Mouse (Mus musculus) hindbrain, embryonic 12.5 days (tissue): ENCODE results near the gene Magi1. TPM values are rescaled to one million over a fixed set of nuclear protein-coding genes. Genes with fewer than 3 reads are reported as not detected.
"Not testable (repeated sequence)": the region's sequence is repeated elsewhere in the genome, so short reads cannot be mapped to it uniquely, and the experiment has no call there.

ENCODE experiments used
- ATAC-seq: fragments of 200-750 bp; cut with Nextera tagmentation; 2 replicates; pipeline ENCODE4 v1.8.0; 2017; ENCODE audit warnings: moderate TSS enrichment; ENCODE audit not compliant: low FRiP score
- H3K27ac ChIP-seq: fragments of 300-500 bp; sonication (generic); 2 replicates; pipeline ENCODE4 v1.5.1; 2016; ENCODE audit warnings: mild to moderate bottlenecking
- H3K27me3 ChIP-seq: fragments of 300-500 bp; sonication (generic); 2 replicates; pipeline ENCODE4 v1.6.1; 2016; ENCODE audit warnings: mild to moderate bottlenecking
- H3K36me3 ChIP-seq: fragments of 300-500 bp; sonication (generic); 2 replicates; pipeline ENCODE4 v1.6.1; 2016; ENCODE audit warnings: mild to moderate bottlenecking
- H3K4me1 ChIP-seq: fragments of 300-500 bp; sonication (generic); 2 replicates; pipeline ENCODE4 v1.6.1; 2016
- H3K4me2 ChIP-seq: fragments of 300-500 bp; sonication (generic); replicated peaks from 2 replicates; pipeline ENCODE4 v1.6.1; 2016; ENCODE audit warnings: mild to moderate bottlenecking
- H3K4me3 ChIP-seq: fragments of 300-500 bp; sonication (generic); 2 replicates; pipeline ENCODE4 v1.5.1; 2016; ENCODE audit warnings: mild to moderate bottlenecking
- H3K9ac ChIP-seq: fragments of 300-500 bp; sonication (generic); 2 replicates; pipeline ENCODE4 v1.6.1; 2016; ENCODE audit warnings: mild to moderate bottlenecking, moderate library complexity
- H3K9me3 ChIP-seq: fragments of 300-500 bp; sonication (generic); replicated peaks from 2 replicates; pipeline ENCODE4 v1.6.1; 2016; ENCODE audit warnings: mild to moderate bottlenecking
- WGBS: fragments of 180-500 bp; shearing (Covaris S2); methylation state at CpG from one replicate; pipeline ENCODE4 v1.1.7; 2016; 5-methylcytosine and 5-hydroxymethylcytosine counted together
- polyA plus RNA-seq: library from polyadenylated mRNA; unstranded; fragments of >200 nt; fragmentation: Nextera tagmentation; extraction: Ambion mirVana; gene quantifications from 2 replicates; pipeline ENCODE4 v1.2.1, GENCODE M21; 2016

Magi1 gene
- polyA plus RNA-seq, 1 experiment from 2014 or later, result 35.9 TPM

DNA sequence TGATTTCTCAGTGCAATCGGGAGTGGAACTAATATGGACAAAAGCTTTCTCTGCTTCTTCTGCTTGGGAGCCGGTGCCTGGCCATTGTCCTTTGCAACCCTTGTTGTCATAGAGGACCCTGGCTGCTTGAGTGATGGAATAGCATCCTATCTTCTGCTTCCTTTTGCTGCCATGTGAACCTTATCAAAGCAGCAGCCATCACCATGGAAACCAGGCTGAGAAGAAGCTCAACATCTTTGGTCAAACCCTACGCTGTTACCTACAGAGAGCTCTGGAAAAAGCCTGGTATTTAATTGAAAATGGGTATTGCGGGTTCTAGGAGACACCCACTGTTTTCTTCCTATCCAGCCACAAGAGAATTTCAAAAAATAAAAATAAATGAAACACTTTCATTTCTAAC lies 263.2 kb downstream of the Magi1 start:
- no peak for ATAC-seq
- no peaks in the 10 kb centered on the region for H3K9me3 ChIP-seq
- no peak overlapping the region for H3K27ac ChIP-seq
- no peaks in the 10 kb centered on the region for H3K36me3 ChIP-seq
- H3K4me2 ChIP-seq, result no peak overlapping the region
- 48% methylated on average over 4 of the region's 4 CpGs for WGBS
- peaks cover 11% of the 10 kb centered on the region; the same call in 1 of the 2 replicates for H3K4me1 ChIP-seq
- no peak overlapping the region for H3K9ac ChIP-seq
- H3K4me3 ChIP-seq, result no peak overlapping the region
- no peaks in the 10 kb centered on the region for H3K27me3 ChIP-seq

DNA sequence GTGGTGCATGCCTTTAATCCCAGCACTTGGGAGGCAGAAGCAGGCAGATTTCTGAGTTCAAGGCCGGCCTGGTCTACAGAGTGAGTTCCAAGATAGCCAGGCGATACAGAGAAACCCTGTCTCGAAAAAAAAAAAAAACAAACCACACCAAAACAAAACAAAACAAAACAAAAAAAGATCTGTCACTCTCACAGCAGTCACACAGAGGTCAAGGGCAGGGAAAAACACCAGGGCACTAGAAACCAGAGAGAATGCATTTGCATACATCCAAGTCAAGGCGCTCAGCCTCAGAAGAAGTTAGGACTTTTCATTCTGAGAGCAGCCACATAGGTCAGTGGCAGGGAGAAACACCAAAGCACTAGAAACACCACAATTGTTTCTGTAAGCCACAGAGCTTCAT lies 263.8 kb downstream of the Magi1 start:
- peaks cover 6% of the 10 kb centered on the region; the same call in 1 of the 2 replicates for H3K4me1 ChIP-seq
- ATAC-seq, result no peak
- 84% methylated on average over 4 of the region's 4 CpGs for WGBS

DNA sequence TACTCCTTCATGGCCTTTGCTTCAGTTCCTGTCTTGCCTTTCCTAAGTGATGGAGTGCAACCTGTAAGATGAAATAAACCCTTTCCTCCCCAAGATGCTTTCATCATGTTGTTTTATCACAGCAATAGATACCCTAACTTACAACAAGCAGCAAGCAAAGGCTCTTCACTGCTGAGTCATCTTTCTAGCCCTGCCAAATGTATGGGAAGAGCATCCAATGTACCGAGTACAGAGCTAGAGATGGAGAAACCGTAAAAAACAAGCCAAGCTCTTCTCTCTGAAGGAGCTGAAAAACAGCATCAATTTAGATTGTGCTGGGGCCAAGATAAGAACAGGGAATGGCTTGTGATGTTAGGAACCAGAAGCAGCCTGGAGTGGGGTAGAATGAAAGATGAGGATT lies 270.0 kb downstream of the Magi1 start:
- 84% methylated on average over 2 of the region's 2 CpGs for WGBS
- no peak overlapping the region for H3K27ac ChIP-seq
- ATAC-seq, result no peak
- H3K4me2 ChIP-seq, result no peak overlapping the region
- H3K9ac ChIP-seq, result no peak overlapping the region
- no peaks in the 10 kb centered on the region for H3K36me3 ChIP-seq
- no peaks in the 10 kb centered on the region for H3K27me3 ChIP-seq
- peaks cover 11% of the 10 kb centered on the region for H3K4me1 ChIP-seq
- no peaks in the 10 kb centered on the region for H3K9me3 ChIP-seq
- H3K4me3 ChIP-seq, result no peak overlapping the region

More for the DNA sequence above, 263.8 kb downstream of the Magi1 start:
- H3K36me3 ChIP-seq, result no peaks in the 10 kb centered on the region
- no peak overlapping the region for H3K4me3 ChIP-seq
- no peak overlapping the region for H3K4me2 ChIP-seq
- H3K9me3 ChIP-seq, result no peaks in the 10 kb centered on the region
- no peaks in the 10 kb centered on the region for H3K27me3 ChIP-seq
- no peak overlapping the region for H3K9ac ChIP-seq
- no peak overlapping the region for H3K27ac ChIP-seq

- no peaks in the 10 kb centered on the region for H3K27me3 ChIP-seq
- H3K4me2 ChIP-seq, result no peak overlapping the region
- H3K36me3 ChIP-seq, result no peaks in the 10 kb centered on the region
- ATAC-seq, result no peak
- H3K4me1 ChIP-seq, result peaks cover 18% of the 10 kb centered on the region
- H3K27ac ChIP-seq, result no peak overlapping the region
- H3K9me3 ChIP-seq, result no peaks in the 10 kb centered on the region
- WGBS, result 54% methylated on average over 5 of the region's 5 CpGs
- H3K9ac ChIP-seq, result no peak overlapping the region
- H3K4me3 ChIP-seq, result no peak overlapping the region
Measured at GRCm38 (mm10) chr6:94011947-94012346, 271.8 kb downstream of the Magi1 start.

GRCm38 (mm10) chr6:94011521-94011920 lies 272.2 kb downstream of the Magi1 start:
- Histone ChIP-seq H3K27ac (no peak overlapping the region), H3K9ac (no peak overlapping the region), H3K36me3 (no peaks in the 10 kb centered on the region), H3K27me3 (no peaks in the 10 kb centered on the region), H3K9me3 (no peaks in the 10 kb centered on the region), H3K4me3 (no peak overlapping the region), H3K4me1 (peaks cover 18% of the 10 kb centered on the region), H3K4me2 (no peak overlapping the region)
- no peak for ATAC-seq
- WGBS, result 68% methylated on average over 6 of the region's 6 CpGs

DNA sequence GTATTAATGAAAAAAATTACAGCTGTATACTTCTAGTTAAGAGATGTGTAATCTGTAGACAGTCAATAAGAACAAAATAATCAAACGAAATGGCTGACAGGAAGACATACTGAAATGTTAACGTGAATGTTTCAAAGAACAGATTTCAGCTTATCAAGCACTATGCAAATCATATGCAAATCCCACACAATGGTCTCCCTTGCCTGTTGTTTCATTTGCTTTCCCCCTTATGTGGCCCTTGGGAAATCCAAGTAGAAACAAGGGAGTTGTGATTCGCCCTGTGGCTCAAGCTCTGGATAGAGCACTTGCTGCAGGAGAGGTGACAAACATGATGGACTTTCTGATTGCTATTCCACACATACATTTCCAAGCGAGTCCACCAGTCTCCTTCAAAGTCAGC lies 275.1 kb downstream of the Magi1 start:
- Histone ChIP-seq H3K4me3 (no peak overlapping the region), H3K27me3 (no peaks in the 10 kb centered on the region), H3K27ac (no peak overlapping the region), H3K4me2 (no peak overlapping the region), H3K9me3 (no peaks in the 10 kb centered on the region), H3K36me3 (no peaks in the 10 kb centered on the region), H3K9ac (no peak overlapping the region), H3K4me1 (peaks cover 18% of the 10 kb centered on the region)
- 59% methylated on average over 4 of the region's 4 CpGs for WGBS
- no peak for ATAC-seq

- not testable (repeated sequence) for H3K9ac ChIP-seq, H3K4me2 ChIP-seq, H3K9me3 ChIP-seq, H3K4me3 ChIP-seq, H3K27me3 ChIP-seq, H3K36me3 ChIP-seq, H3K4me1 ChIP-seq, ATAC-seq, H3K27ac ChIP-seq
- 53% methylated on average over 2 of the region's 2 CpGs for WGBS
Measured at GRCm38 (mm10) chr6:94003586-94003985, 280.1 kb downstream of the Magi1 start.

- 90% methylated on average over 8 of the region's 8 CpGs for WGBS
- Histone ChIP-seq H3K36me3 (no peaks in the 10 kb centered on the region), H3K4me2 (no peak overlapping the region), H3K4me1 (no peaks in the 10 kb centered on the region), H3K27me3 (no peaks in the 10 kb centered on the region), H3K27ac (no peak overlapping the region), H3K9ac (no peak overlapping the region), H3K9me3 (no peaks in the 10 kb centered on the region), H3K4me3 (no peak overlapping the region)
- no peak for ATAC-seq
Measured at GRCm38 (mm10) chr6:93996841-93997485, 286.8 kb downstream of the Magi1 start.

- no peak for ATAC-seq
- no peak overlapping the region for H3K27ac ChIP-seq
- H3K27me3 ChIP-seq, result no peaks in the 10 kb centered on the region
- no peak overlapping the region for H3K9ac ChIP-seq
- H3K4me1 ChIP-seq, result peaks cover 7% of the 10 kb centered on the region
- WGBS, result 24% methylated on average over 3 of the region's 3 CpGs
- no peak overlapping the region for H3K4me3 ChIP-seq
- no peak overlapping the region for H3K4me2 ChIP-seq
- H3K9me3 ChIP-seq, result no peaks in the 10 kb centered on the region
- no peaks in the 10 kb centered on the region for H3K36me3 ChIP-seq
Measured at GRCm38 (mm10) chr6:93987561-93987960, 296.2 kb downstream of the Magi1 start.

DNA sequence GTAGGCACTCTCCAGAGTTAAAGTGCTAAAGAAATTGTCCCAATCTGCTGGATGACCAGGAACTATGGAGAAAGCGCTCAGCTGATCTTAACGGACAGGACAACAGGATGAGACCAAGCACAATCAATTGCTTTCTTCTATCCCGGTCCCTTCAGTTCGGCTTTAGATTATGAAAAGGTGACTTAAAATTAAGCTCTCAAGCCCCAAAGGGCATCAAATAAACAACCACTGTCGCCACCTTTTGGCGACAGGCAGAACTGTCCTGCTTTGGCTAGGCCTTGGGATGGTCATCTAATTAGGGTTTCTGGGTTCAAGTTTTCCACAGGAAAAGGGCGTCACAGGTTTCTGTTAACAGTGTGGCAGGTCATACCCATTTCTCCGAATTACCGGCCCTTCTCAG lies 298.6 kb downstream of the Magi1 start:
- Histone ChIP-seq H3K9me3 (no peaks in the 10 kb centered on the region), H3K4me1 (peaks cover 17% of the 10 kb centered on the region), H3K36me3 (no peaks in the 10 kb centered on the region), H3K4me2 (no peak overlapping the region), H3K9ac (no peak overlapping the region), H3K27ac (no peak overlapping the region), H3K4me3 (no peak overlapping the region), H3K27me3 (no peaks in the 10 kb centered on the region)
- no peak for ATAC-seq
- WGBS, result 57% methylated on average over 9 of the region's 9 CpGs

DNA sequence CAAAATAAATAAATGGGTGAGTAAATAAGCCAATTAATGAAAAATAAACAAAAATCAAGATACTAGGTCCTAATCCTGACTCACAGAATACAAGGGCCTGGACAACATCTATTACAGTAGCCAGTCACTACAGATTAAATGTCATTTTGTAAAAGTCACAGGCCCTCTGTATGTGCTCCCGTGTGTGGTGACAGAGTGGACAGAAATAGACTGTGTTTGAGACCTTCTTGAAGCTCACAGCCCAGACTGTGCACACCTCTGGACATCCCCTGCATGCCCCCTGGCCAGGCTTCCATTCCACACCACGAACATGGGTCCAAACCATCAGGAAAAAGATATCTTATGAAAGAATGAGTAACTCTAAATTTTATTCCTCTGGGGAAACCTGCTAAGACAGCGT lies 300.2 kb downstream of the Magi1 start:
- Histone ChIP-seq H3K9ac (no peak overlapping the region), H3K4me3 (no peak overlapping the region), H3K27me3 (no peaks in the 10 kb centered on the region), H3K4me2 (no peak overlapping the region), H3K9me3 (no peaks in the 10 kb centered on the region), H3K27ac (no peak overlapping the region; the same call in 1 of the 2 replicates), H3K4me1 (peaks cover 14% of the 10 kb centered on the region), H3K36me3 (no peaks in the 10 kb centered on the region)
- ATAC-seq, result no peak
- WGBS, result 93% methylated on average over 3 of the region's 3 CpGs

GRCm38 (mm10) chr6:93981211-93981610 lies 302.5 kb downstream of the Magi1 start:
- Histone ChIP-seq H3K4me1 (peaks cover 11% of the 10 kb centered on the region), H3K9ac (no peak overlapping the region), H3K27me3 (no peaks in the 10 kb centered on the region), H3K4me3 (no peak overlapping the region), H3K36me3 (no peaks in the 10 kb centered on the region), H3K27ac (no peak overlapping the region), H3K9me3 (no peaks in the 10 kb centered on the region), H3K4me2 (no peak overlapping the region)
- 32% methylated on average over 8 of the region's 8 CpGs for WGBS
- ATAC-seq, result no peak; the same call in 1 of the 2 replicates

DNA sequence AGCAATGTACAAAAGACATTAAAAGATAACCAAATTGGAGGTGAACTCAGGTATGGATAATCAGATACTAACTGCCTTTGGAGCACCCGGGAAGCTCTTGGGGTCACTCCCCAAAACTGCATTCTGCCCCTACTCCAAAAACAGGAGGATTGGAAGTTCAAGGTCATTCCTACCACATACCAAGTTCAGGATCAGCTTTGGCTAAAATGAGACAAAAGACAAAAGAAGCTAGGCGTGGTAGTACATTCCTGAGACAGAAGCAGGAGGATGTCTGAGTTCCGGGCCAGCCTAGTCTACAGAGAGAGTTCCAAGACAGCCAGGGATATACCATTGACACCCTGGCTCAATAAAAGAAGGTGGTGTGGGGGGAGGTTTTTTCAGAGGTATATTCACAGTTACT lies 304.5 kb downstream of the Magi1 start:
- Histone ChIP-seq H3K4me3 (no peak overlapping the region), H3K4me2 (no peak overlapping the region), H3K9ac (no peak overlapping the region), H3K4me1 (peaks cover 11% of the 10 kb centered on the region), H3K27ac (no peak overlapping the region), H3K9me3 (no peaks in the 10 kb centered on the region), H3K27me3 (no peaks in the 10 kb centered on the region), H3K36me3 (no peaks in the 10 kb centered on the region)
- no peak for ATAC-seq
- WGBS, result 89% methylated on average over 3 of the region's 3 CpGs
